ENCODE assay signal across 8 mouse cellular contexts in the genomic region with DNA sequence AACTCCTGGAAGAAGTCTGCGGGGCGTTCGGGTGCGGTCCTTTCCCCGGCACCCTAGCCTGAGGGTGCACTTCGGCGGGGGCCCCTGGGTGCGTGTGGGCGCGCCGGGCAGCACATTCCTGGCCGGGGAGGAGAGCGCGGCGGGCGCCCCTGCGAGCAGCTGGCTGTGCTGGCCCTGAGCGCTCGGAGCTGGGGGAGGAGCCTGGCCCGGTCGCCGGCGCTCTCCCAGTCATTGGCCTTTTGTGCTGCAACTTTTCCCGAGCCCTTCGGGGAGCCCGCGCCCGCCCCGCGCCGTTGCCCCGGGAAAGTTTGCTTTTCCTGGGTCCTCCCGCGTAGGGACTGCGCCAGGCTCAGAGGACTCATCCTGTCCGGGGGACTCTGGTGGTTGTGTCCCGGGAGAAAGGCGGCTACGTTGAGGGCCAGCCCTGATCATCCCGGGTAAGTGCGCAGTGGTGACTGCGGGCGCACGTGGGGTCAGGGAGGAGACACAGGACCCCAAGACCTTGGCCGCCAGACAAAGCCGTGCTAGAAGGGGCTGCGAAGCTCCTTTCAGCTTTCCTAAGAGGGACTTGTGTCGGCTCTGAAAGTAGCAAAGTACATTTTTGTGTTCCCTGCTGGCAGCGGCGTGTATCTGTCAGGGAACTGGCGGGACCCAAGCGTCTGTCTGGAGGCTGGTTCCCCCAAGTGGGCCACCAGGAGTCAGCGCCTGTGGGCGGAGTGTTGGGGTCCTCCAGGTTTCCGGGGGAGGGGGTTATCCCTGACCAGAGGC.
DNase-seq lines count a peak whose midpoint lies in the region; ATAC-seq and TF ChIP-seq lines count a peak whose summit lies in the region.

No protein-coding gene starts in this region.

- peaks cover 34% of the 10 kb centered on the region for H3K4me1 ChIP-seq in heart, adult 2 months (ENCODE audit: control insufficient read depth, insufficient read depth, low read length)
- H3K4me1 ChIP-seq in lung, embryonic 16.5 days (replicated peaks; ENCODE audit: control insufficient read depth, insufficient read depth, low read length), result peaks cover 34% of the 10 kb centered on the region

- under 1% methylated on average over 53 of the region's 55 CpGs for WGBS in heart, adult 2 months
- WGBS in lung, embryonic 16.5 days, result under 1% methylated on average over 54 of the region's 55 CpGs

- no peaks in the 10 kb centered on the region for H3K9me3 ChIP-seq in lung, embryonic 16.5 days (ENCODE audit: control insufficient read depth, low read length)

- H3K9ac ChIP-seq in heart, adult 2 months (ENCODE audit: low read depth, low read length), result peak overlapping the region; percentile 83
- peak overlapping the region; percentile 86 for H3K9ac ChIP-seq in lung, embryonic 16.5 days (ENCODE audit: low read length)

- ATAC-seq in lung, embryonic 16.5 days (ENCODE audit: low read depth), result peak; percentile 92

- no peak for TF ChIP-seq EP300 in heart, adult 2 months (IDR thresholded peaks at IDR 0.05; ENCODE audit: insufficient read depth, low read depth, low read length)

- DNase-seq in layer of hippocampus, postnatal 36 days, result peak; percentile 26 to 32
- DNase-seq in layer of hippocampus, adult 9-10 months (ENCODE audit: low spot score), result no peak
- DNase-seq in embryo, embryonic 10.5 days (ENCODE audit: low spot score), result peak; percentile 84
- peak; percentile 90 to 91 for DNase-seq in heart, adult 2 months
- peak; percentile 90 for DNase-seq in kidney, adult 18-20 months
- peak; percentile 74 for DNase-seq in ovary, adult 18-20 months (ENCODE audit: low spot score)
- peak; percentile 87 for DNase-seq in urinary bladder, adult 2 months (ENCODE audit: low spot score)

- H3K27ac ChIP-seq in heart, adult 2 months, result peak overlapping the region; percentile 96
- H3K27ac ChIP-seq in lung, embryonic 16.5 days (ENCODE audit: low read length), result peak overlapping the region; percentile 99

- H3K79me2 ChIP-seq in heart, adult 2 months (replicated peaks; ENCODE audit: control insufficient read depth, insufficient read depth, low read length), result peaks cover 4% of the 10 kb centered on the region

- peaks cover 19% of the 10 kb centered on the region for H3K36me3 ChIP-seq in heart, adult 2 months (ENCODE audit: control insufficient read depth, insufficient read depth, low read length)
- H3K36me3 ChIP-seq in lung, embryonic 16.5 days (ENCODE audit: control insufficient read depth, insufficient read depth, low read length), result no peaks in the 10 kb centered on the region

- TF ChIP-seq POLR2A in heart, adult 2 months (IDR thresholded peaks at IDR 0.05; ENCODE audit: insufficient read depth, low read depth, low read length), result no peak

- no peaks in the 10 kb centered on the region for H3K27me3 ChIP-seq in heart, adult 2 months (ENCODE audit: control insufficient read depth, insufficient read depth, low read length)
- no peaks in the 10 kb centered on the region for H3K27me3 ChIP-seq in lung, embryonic 16.5 days (ENCODE audit: control insufficient read depth, insufficient read depth, low read depth, low read length)

- peak overlapping the region; percentile 86 for H3K4me3 ChIP-seq in heart, adult 2 months
- H3K4me3 ChIP-seq in lung, embryonic 16.5 days (ENCODE audit: low read length), result peak overlapping the region; percentile 77

- peak; percentile 31 for TF ChIP-seq CTCF in heart, adult 2 months (IDR thresholded peaks at IDR 0.05)

- H3K4me2 ChIP-seq in lung, embryonic 16.5 days (ENCODE audit: low read depth, low read length), result peak overlapping the region; percentile 68

- intact Hi-C loops in heart, adult 2 months (cut with DNase I), result loop anchor here (1.0 to 5.0 kb wide), 2 partner anchors 25 to 99 kb away; no protein-coding TSS in a partner anchor
